ENCODE assay signal across 10 mouse cellular contexts in the genomic region with DNA sequence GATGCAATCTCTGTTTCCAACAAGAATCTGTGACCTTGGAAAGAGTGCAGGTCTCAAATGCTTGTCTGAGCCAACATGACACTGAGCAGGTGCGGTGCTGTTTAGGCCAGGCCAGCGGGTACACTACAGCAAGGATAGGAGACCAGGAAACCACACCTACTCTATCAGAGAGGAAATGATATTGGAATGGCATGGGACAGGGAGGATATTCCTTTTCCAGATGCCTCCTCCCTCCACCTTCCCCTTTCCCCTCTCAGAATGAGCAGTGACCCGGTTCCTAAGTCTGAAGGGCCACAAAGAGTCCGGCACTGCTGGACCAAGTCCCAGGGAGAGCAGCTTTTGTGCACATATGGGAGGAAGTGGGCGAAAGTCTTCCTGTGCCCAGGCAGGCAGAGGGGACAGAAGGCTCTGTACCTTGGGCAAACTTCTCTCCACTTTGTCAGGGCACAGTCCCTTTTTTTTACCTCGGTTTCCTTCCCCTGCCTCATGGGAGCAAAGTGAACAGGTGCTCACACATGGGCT. TPM values are rescaled to one million over a fixed set of nuclear protein-coding genes. Genes with fewer than 3 reads are reported as not detected.
DNase-seq lines count a peak whose midpoint lies in the region; ATAC-seq and TF ChIP-seq lines count a peak whose summit lies in the region.
"Had no signal": no experiment of that assay in that cellular context is flagged by ENCODE, and none has a peak within 500 bp of the region (broad histone marks: within the 10 kb centered on the region; RNA-seq: fewer than 3 reads in every experiment).

No protein-coding gene starts in this region.

- no peak for TF ChIP-seq EP300 in liver, postnatal 0 days (IDR thresholded peaks at IDR 0.05; ENCODE audit: low read depth)

- DNase-seq in frontal cortex, postnatal 10 days (ENCODE audit: low spot score in 2 of 2) = no peak
- DNase-seq in cerebellum, adult 11-12 months = peak; percentile 49
- peak; percentile 23 for DNase-seq in heart, adult 8-10 months (ENCODE audit: low spot score)
- DNase-seq in liver, postnatal 0 days = no peak
- no peak for DNase-seq in MN1 (ENCODE audit: low spot score)
- no peak for DNase-seq in adrenal gland, adult 18-20 months (ENCODE audit: low spot score in 2 of 2)
- DNase-seq: lung, postnatal 14 days had no signal

- no peak for TF ChIP-seq CTCF in liver, postnatal 0 days (IDR thresholded peaks at IDR 0.05; ENCODE audit: low read depth)

- 67% methylated on average over 6 of the region's 6 CpGs for WGBS in limb, embryonic 13.5 days
- WGBS in liver, postnatal 0 days (ENCODE audit: insufficient replicate concordance) = 49% methylated on average over 6 of the region's 6 CpGs

- peaks cover 13% of the 10 kb centered on the region for H3K4me1 ChIP-seq in limb, embryonic 13.5 days
- no peaks in the 10 kb centered on the region for H3K4me1 ChIP-seq in liver, postnatal 0 days (ENCODE audit: insufficient read depth)

- no peak overlapping the region for H3K27ac ChIP-seq in limb, embryonic 13.5 days
- H3K27ac ChIP-seq in liver, postnatal 0 days (ENCODE audit: low read depth) = no peak overlapping the region

- peak overlapping the region; percentile 43 for H3K4me3 ChIP-seq in limb, embryonic 13.5 days
- H3K4me3 ChIP-seq in liver, postnatal 0 days (ENCODE audit: low read depth, low read length) = no peak overlapping the region

- H3K9me3 ChIP-seq in limb, embryonic 13.5 days = no peaks in the 10 kb centered on the region
- no peaks in the 10 kb centered on the region for H3K9me3 ChIP-seq in liver, postnatal 0 days (ENCODE audit: low read length)

- H3K4me2 ChIP-seq in limb, embryonic 13.5 days (replicated peaks) = peak overlapping the region; percentile 74
- H3K4me2 ChIP-seq in liver, postnatal 0 days (ENCODE audit: low read depth, low read length) = no peak overlapping the region

- ATAC-seq in frontal cortex, adult (ENCODE audit: low TSS enrichment) = peak; percentile 39
- no peak for ATAC-seq in limb, embryonic 13.5 days (ENCODE audit: low FRiP score, low read depth)
- ATAC-seq in liver, postnatal 0 days = no peak

- H3K9ac ChIP-seq in limb, embryonic 13.5 days = no peak overlapping the region
- no peak overlapping the region for H3K9ac ChIP-seq in liver, postnatal 0 days (replicated peaks)

- H3K36me3 ChIP-seq in limb, embryonic 13.5 days = no peaks in the 10 kb centered on the region
- H3K36me3 ChIP-seq in liver, postnatal 0 days (replicated peaks; ENCODE audit: insufficient read depth, low read length) = no peaks in the 10 kb centered on the region

- peaks cover 23% of the 10 kb centered on the region for H3K27me3 ChIP-seq in limb, embryonic 13.5 days
- peaks cover 15% of the 10 kb centered on the region for H3K27me3 ChIP-seq in liver, postnatal 0 days (ENCODE audit: insufficient read depth, low read length)

RNA-seq across cellular contexts. Expression of a gene that starts 4.9 kb away (rescaled TPM):
- not detected for total RNA-seq in heart, adult 8-10 months (2022)
- 0.28 TPM in 1 of 2 replicates, not detected in the other for polyA plus RNA-seq in limb, embryonic 13.5 days (2015; fragmentation: Nextera tagmentation; extraction: Ambion mirVana)
- not detected in 2 replicates for polyA plus RNA-seq in liver, postnatal 0 days (2015; fragmentation: Nextera tagmentation; extraction: Ambion mirVana)
- total RNA-seq in adrenal gland, adult 18-20 months (2021) = not detected
- polyA plus RNA-seq: embryonic facial prominence, embryonic 14.5 days had no signal

Comparison
In these comparisons a context has a peak if more than half of its experiments do, and no peak if none do; other contexts are left out.
1. DNase-seq: peak in cerebellum, adult 11-12 months (single experiment) and heart, adult 8-10 months (single experiment); none in frontal cortex, postnatal 10 days (0 of 2), liver, postnatal 0 days (single experiment), MN1 (single experiment) and adrenal gland, adult 18-20 months (0 of 2).